Mouse (Mus musculus): ENCODE data around the gene Cdk5.

Cdk5 gene

GRCm38 (mm10) chr5:24423129-24424003 lies at the start of gene Cdk5, which contains the start of gene Slc4a2:
Gene Cdk5, minus strand, starts transcription at chr5:24423530.
Gene Slc4a2, plus strand, starts transcription at chr5:24423837.
- DNase-seq (ENCODE audit: low spot score in 2 of 2): peak; percentile 96 to 99

GRCm38 (mm10) chr5:24470600-24470999 lies 47.3 kb upstream of the Cdk5 start:
- peak in 1 of 2 experiments; percentile 55 for DNase-seq (ENCODE audit: low spot score in 2 of 2)

- no peak for DNase-seq (ENCODE audit: low spot score in 2 of 2)
These were observed 43.4 kb upstream of the Cdk5 start for GRCm38 (mm10) chr5:24466762-24467161.

GRCm38 (mm10) chr5:24455613-24456012 lies 32.3 kb upstream of the Cdk5 start:
- no peak for DNase-seq (ENCODE audit: low spot score in 2 of 2)

- DNase-seq (ENCODE audit: low spot score in 2 of 2): no peak
These were observed 31.7 kb upstream of the Cdk5 start for GRCm38 (mm10) chr5:24455076-24455475.

GRCm38 (mm10) chr5:24453985-24454303 lies 30.6 kb upstream of the Cdk5 start:
- no peak for DNase-seq (ENCODE audit: low spot score in 2 of 2)

GRCm38 (mm10) chr5:24453283-24453984 lies 30.1 kb upstream of the Cdk5 start:
- no peak for DNase-seq (ENCODE audit: low spot score in 2 of 2)

- peak in 1 of 2 experiments; percentile 35 for DNase-seq (ENCODE audit: low spot score in 2 of 2)
These were observed 29.4 kb upstream of the Cdk5 start for GRCm38 (mm10) chr5:24452691-24453233.

GRCm38 (mm10) chr5:24452030-24452690 lies 28.8 kb upstream of the Cdk5 start, which contains the start of gene Agap3:
Gene Agap3, plus strand, starts transcription at chr5:24452177.
- DNase-seq (ENCODE audit: low spot score in 2 of 2): peak in 1 of 2 experiments; percentile 36

GRCm38 (mm10) chr5:24451264-24452029 lies 28.1 kb upstream of the Cdk5 start:
- DNase-seq (ENCODE audit: low spot score in 2 of 2): peak; percentile 71 to 84

GRCm38 (mm10) chr5:24447624-24448298 lies 24.4 kb upstream of the Cdk5 start, which contains the start of gene Tmub1:
Gene Tmub1, minus strand, starts transcription at chr5:24447854.
- DNase-seq (ENCODE audit: low spot score in 2 of 2): peak; percentile 82 to 84

- DNase-seq (ENCODE audit: low spot score in 2 of 2): no peak
These were observed 23.3 kb upstream of the Cdk5 start for GRCm38 (mm10) chr5:24446630-24447029.

- DNase-seq (ENCODE audit: low spot score in 2 of 2): no peak
These were observed 22.2 kb upstream of the Cdk5 start for GRCm38 (mm10) chr5:24445428-24446080.

- peak; percentile 89 to 90 for DNase-seq (ENCODE audit: low spot score in 2 of 2)
These were observed 21.6 kb upstream of the Cdk5 start, which contains the start of gene Fastk for GRCm38 (mm10) chr5:24444746-24445427. Gene Fastk, minus strand, starts transcription at chr5:24445287.

- DNase-seq (ENCODE audit: low spot score in 2 of 2): no peak
These were observed 20.6 kb upstream of the Cdk5 start for GRCm38 (mm10) chr5:24443927-24444326.

GRCm38 (mm10) chr5:24443204-24443603 lies 19.9 kb upstream of the Cdk5 start:
- no peak for DNase-seq (ENCODE audit: low spot score in 2 of 2)

GRCm38 (mm10) chr5:24442029-24442428 lies 18.7 kb upstream of the Cdk5 start:
- no peak for DNase-seq (ENCODE audit: low spot score in 2 of 2)

GRCm38 (mm10) chr5:24441187-24441586 lies 17.9 kb upstream of the Cdk5 start:
- DNase-seq (ENCODE audit: low spot score in 2 of 2): no peak

- no peak for DNase-seq (ENCODE audit: low spot score in 2 of 2)
These were observed 10.7 kb upstream of the Cdk5 start for GRCm38 (mm10) chr5:24433993-24434392.

Data from urinary bladder, adult 18-20 months (tissue).